Mouse (Mus musculus) small intestine, adult 2 months (tissue): ENCODE results near the gene Tbl2. TPM values are rescaled to one million over a fixed set of nuclear protein-coding genes. Genes with fewer than 3 reads are reported as not detected.

Experiments
- H3K27ac ChIP-seq: fragments of 200-500 bp; 2 replicates; pipeline ENCODE4 v1.5.1; 2012; ENCODE audit warnings: low read depth, low read length, control low read depth, inconsistent platforms; ENCODE audit not compliant: insufficient read depth
- H3K27me3 ChIP-seq: fragments of 200-500 bp; 2 replicates; pipeline ENCODE4 v1.6.1; 2012; ENCODE audit warnings: mild to moderate bottlenecking, moderate library complexity, low read length, inconsistent platforms; ENCODE audit not compliant: control insufficient read depth, insufficient read depth
- H3K36me3 ChIP-seq: fragments of 200-500 bp; 2 replicates; pipeline ENCODE4 v1.6.1; 2012; ENCODE audit warnings: mild to moderate bottlenecking, low read length, control low read depth, inconsistent platforms; ENCODE audit not compliant: control insufficient read depth, insufficient read depth
- H3K4me1 ChIP-seq: fragments of 200-500 bp; 2 replicates; pipeline ENCODE4 v1.6.1; 2012; ENCODE audit warnings: low read length, inconsistent platforms, mixed read lengths; ENCODE audit not compliant: control insufficient read depth, insufficient read depth, insufficient read length
- H3K4me3 ChIP-seq: fragments of 200-500 bp; 2 replicates; pipeline ENCODE4 v1.5.1; 2012; ENCODE audit warnings: low read depth, mild to moderate bottlenecking, control low read depth, inconsistent platforms, low read length, moderate library complexity
- CTCF ChIP-seq: fragments of 200-500 bp; IDR thresholded peaks from 2 replicates; pipeline ENCODE4 v1.5.1; 2012; ENCODE audit warnings: low read depth, mild to moderate bottlenecking, control low read depth, inconsistent platforms, low read length, moderate library complexity, mixed read lengths; ENCODE audit not compliant: insufficient replicate concordance, insufficient read length; ENCODE audit errors: extremely low read depth
- POLR2A ChIP-seq: fragments of 200-500 bp; IDR thresholded peaks from 2 replicates; pipeline ENCODE4 v1.6.1; 2012; ENCODE audit warnings: low read depth, mild to moderate bottlenecking, control low read depth, inconsistent platforms, low read length, moderate library complexity
- WGBS: fragments of 180-500 bp; shearing (Covaris S2); methylation state at CpG from one replicate; pipeline ENCODE4 v1.1.7; 2018; 5-methylcytosine and 5-hydroxymethylcytosine counted together
- polyA plus RNA-seq: library from polyadenylated mRNA; depleted of rRNA; stranded (reverse); fragments of >200 nt; gene quantifications from 2 replicates; pipeline ENCODE4 v1.2.3, GENCODE M21; 2012

Tbl2 gene
- polyA plus RNA-seq, 1 experiment: 5.3 TPM

GRCm38 (mm10) chr5:135148715-135149052 lies 773 bp upstream of the Tbl2 start:
- WGBS: under 1% methylated on average over 13 of the region's 13 CpGs
- TF ChIP-seq CTCF: no peak; the same call in 1 of the 2 replicates
- TF ChIP-seq POLR2A: no peak
- H3K27me3 ChIP-seq: no peaks in the 10 kb centered on the region
- peak overlapping the region; percentile 36; the same call in 1 of the 2 replicates for H3K27ac ChIP-seq
- H3K4me1 ChIP-seq: peaks cover 2% of the 10 kb centered on the region; the same call in 1 of the 2 replicates
- peaks cover 5% of the 10 kb centered on the region for H3K36me3 ChIP-seq
- peak overlapping the region; percentile 74 for H3K4me3 ChIP-seq

DNA sequence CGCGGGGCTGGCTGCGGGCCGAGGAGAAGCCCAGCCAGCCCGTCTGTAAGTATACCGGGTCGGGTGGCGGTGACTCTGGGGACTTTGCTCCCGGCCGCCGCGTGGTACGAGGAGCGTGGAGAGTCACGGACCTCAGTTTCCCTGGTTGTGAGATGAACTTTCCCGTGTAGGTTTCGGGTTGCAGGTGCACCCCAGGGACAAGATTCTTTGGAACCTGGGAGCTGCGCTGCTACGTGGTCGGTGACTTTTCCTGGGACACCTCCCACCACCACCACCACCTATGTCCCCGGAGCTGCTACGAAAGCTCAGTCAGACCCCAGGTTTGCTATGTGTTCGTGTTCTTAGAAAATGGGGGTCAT lies 342 bp downstream of the Tbl2 start:
- Histone ChIP-seq H3K4me1 (peaks cover 2% of the 10 kb centered on the region; the same call in 1 of the 2 replicates), H3K4me3 (peak overlapping the region; percentile 92), H3K36me3 (peaks cover 12% of the 10 kb centered on the region), H3K27ac (peak overlapping the region; percentile 44; the same call in 1 of the 2 replicates), H3K27me3 (no peaks in the 10 kb centered on the region)
- under 1% methylated on average over 23 of the region's 23 CpGs for WGBS
- no peak for TF ChIP-seq POLR2A
- TF ChIP-seq CTCF: no peak

DNA sequence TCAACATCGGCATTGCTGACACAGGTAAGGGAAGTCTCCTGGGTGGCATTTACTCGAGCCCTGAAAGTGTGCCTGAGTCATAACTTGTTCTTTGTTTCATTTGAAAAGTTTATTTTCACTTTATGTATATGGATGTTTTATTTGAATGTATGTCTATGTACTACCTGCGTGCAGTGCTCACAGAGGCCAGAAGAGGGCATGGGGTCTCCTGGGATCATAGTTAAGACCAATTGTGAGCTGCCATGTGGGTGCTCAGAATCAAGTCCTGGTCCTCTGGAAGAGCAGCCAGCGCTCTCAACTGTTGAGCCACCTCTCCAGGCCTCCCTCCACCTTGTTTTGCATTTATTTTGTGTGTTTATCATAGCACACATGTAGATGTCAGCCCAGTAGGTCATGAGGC lies 7.0 kb downstream of the Tbl2 start:
- TF ChIP-seq CTCF (no peak), POLR2A (no peak)
- WGBS: 98% methylated on average over 4 of the region's 4 CpGs
- H3K4me3 ChIP-seq: no peak overlapping the region
- H3K36me3 ChIP-seq: peaks cover 64% of the 10 kb centered on the region
- no peaks in the 10 kb centered on the region for H3K4me1 ChIP-seq
- H3K27me3 ChIP-seq: no peaks in the 10 kb centered on the region
- H3K27ac ChIP-seq: no peak overlapping the region

GRCm38 (mm10) chr5:135161221-135161620 lies 11.8 kb downstream of the Tbl2 start:
- peaks cover 46% of the 10 kb centered on the region for H3K36me3 ChIP-seq
- no peaks in the 10 kb centered on the region for H3K27me3 ChIP-seq
- no peaks in the 10 kb centered on the region for H3K4me1 ChIP-seq
- 91% methylated on average over 4 of the region's 4 CpGs for WGBS
- TF ChIP-seq POLR2A (no peak), CTCF (no peak)
- H3K4me3 ChIP-seq: no peak overlapping the region
- H3K27ac ChIP-seq: no peak overlapping the region

DNA sequence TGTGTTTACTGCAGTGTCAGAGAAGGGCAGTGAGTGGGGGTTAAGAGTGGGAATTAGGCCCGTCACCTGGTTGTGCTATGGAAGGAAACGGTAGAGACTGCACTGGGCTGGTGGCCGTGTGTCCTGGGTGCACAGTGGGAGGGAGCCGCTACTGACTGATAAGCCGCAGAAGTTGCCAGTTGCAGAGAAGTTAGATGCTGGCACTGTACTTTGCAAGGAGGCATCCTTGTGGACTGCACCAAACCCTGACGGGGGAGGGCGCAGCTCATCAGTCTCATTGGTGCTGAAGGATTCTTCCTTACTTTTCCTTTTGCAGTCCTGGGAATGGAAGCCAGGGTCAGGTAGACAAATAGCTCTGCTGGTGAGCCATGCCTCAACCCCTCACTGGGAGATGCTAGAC lies 12.2 kb downstream of the Tbl2 start:
- no peak overlapping the region for H3K4me3 ChIP-seq
- no peak overlapping the region for H3K27ac ChIP-seq
- H3K36me3 ChIP-seq: peaks cover 43% of the 10 kb centered on the region
- H3K27me3 ChIP-seq: no peaks in the 10 kb centered on the region
- H3K4me1 ChIP-seq: no peaks in the 10 kb centered on the region
- no peak for TF ChIP-seq POLR2A
- no peak for TF ChIP-seq CTCF
- 85% methylated on average over 7 of the region's 7 CpGs for WGBS

DNA sequence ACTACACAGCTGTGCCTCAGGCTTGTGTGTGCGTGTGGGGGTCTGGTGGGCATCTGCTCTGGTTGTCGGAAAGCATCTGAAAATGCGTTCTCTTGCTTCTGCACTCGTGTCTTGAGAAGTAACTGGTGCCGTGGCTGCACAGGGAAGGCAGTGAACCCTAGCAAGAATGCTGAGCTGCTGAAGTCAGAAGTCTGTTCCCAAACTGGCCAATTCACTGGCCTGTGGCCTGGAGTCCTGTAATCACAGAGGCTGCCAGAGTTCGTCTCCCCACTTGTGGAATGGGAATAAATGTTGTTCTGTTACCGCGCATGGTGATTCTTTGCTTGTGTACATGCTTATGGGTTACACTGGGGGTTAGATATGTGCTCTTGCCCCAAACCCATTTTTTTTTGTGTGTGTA lies 12.9 kb downstream of the Tbl2 start:
- Histone ChIP-seq H3K4me3 (no peak overlapping the region), H3K36me3 (peaks cover 39% of the 10 kb centered on the region), H3K27ac (no peak overlapping the region), H3K4me1 (no peaks in the 10 kb centered on the region), H3K27me3 (no peaks in the 10 kb centered on the region)
- no peak for TF ChIP-seq POLR2A
- TF ChIP-seq CTCF: no peak
- 95% methylated on average over 8 of the region's 8 CpGs for WGBS

GRCm38 (mm10) chr5:135162821-135163220 lies 13.4 kb downstream of the Tbl2 start:
- H3K4me3 ChIP-seq: no peak overlapping the region
- no peak overlapping the region for H3K27ac ChIP-seq
- H3K27me3 ChIP-seq: no peaks in the 10 kb centered on the region
- WGBS: 71% methylated on average over 6 of the region's 6 CpGs
- TF ChIP-seq CTCF: no peak
- H3K4me1 ChIP-seq: no peaks in the 10 kb centered on the region
- peaks cover 36% of the 10 kb centered on the region for H3K36me3 ChIP-seq

DNA sequence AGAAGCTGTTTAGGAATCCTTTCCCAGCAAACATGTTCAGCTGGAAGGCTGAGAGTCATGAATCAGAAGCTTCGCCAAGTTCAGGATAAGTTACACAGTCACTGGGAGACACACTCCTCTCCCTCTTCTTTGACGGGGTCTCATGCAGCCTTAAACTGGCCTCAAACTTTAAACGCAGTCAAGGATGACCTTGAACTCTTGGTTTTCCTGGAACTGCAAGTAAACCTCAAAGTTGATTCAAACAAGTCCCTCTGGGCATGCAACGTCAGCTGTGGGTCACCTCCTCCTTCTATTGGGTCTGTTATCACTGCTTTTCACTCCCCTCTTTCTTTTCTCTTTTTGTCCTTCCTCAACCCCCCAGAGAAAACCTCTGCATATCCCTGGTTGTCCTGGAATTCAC lies 17.5 kb downstream of the Tbl2 start:
- Histone ChIP-seq H3K27me3 (no peaks in the 10 kb centered on the region), H3K27ac (no peak overlapping the region), H3K36me3 (peaks cover 8% of the 10 kb centered on the region; the same call in 1 of the 2 replicates), H3K4me3 (no peak overlapping the region), H3K4me1 (no peaks in the 10 kb centered on the region; the same call in 1 of the 2 replicates)
- 77% methylated on average over 4 of the region's 4 CpGs for WGBS
- no peak for TF ChIP-seq CTCF
- TF ChIP-seq POLR2A: no peak
